Mouse (Mus musculus) liver, embryonic 15.5 days (tissue): ENCODE data around the gene Sec31b. TPM values are rescaled to one million over a fixed set of nuclear protein-coding genes. Genes with fewer than 3 reads are reported as not detected.

Experiments used
- ATAC-seq: fragments of 200-750 bp; cut with Nextera tagmentation; 2 replicates; pipeline ENCODE4 v1.8.0; 2017; ENCODE audit warnings: moderate number of reproducible peaks, mild to moderate bottlenecking, moderate library complexity; ENCODE audit not compliant: insufficient read depth
- H3K27ac ChIP-seq: fragments of 300-500 bp; sonication (generic); replicated peaks from 2 replicates; pipeline ENCODE4 v1.5.1; 2015; ENCODE audit warnings: mild to moderate bottlenecking, inconsistent platforms
- H3K27me3 ChIP-seq: fragments of 300-500 bp; sonication (generic); 2 replicates; pipeline ENCODE4 v1.6.1; 2015; ENCODE audit warnings: mild to moderate bottlenecking, inconsistent platforms
- H3K36me3 ChIP-seq: fragments of 300-500 bp; sonication (generic); replicated peaks from 2 replicates; pipeline ENCODE4 v1.6.1; 2015; ENCODE audit warnings: moderate library complexity, mild to moderate bottlenecking, inconsistent platforms
- H3K4me1 ChIP-seq: fragments of 300-500 bp; sonication (generic); replicated peaks from 2 replicates; pipeline ENCODE4 v1.6.1; 2015; ENCODE audit warnings: inconsistent platforms
- H3K4me2 ChIP-seq: fragments of 300-500 bp; sonication (generic); 2 replicates; pipeline ENCODE4 v1.6.1; 2015; ENCODE audit warnings: moderate library complexity, mild to moderate bottlenecking, inconsistent platforms
- H3K4me3 ChIP-seq: fragments of 300-500 bp; sonication (generic); replicated peaks from 2 replicates; pipeline ENCODE4 v1.5.1; 2015; ENCODE audit warnings: mild to moderate bottlenecking, inconsistent platforms
- H3K9ac ChIP-seq: fragments of 300-500 bp; sonication (generic); 2 replicates; pipeline ENCODE4 v1.6.1; 2015; ENCODE audit warnings: moderate library complexity, mild to moderate bottlenecking, inconsistent platforms
- H3K9me3 ChIP-seq: fragments of 300-500 bp; sonication (generic); replicated peaks from 2 replicates; pipeline ENCODE4 v1.6.1; 2016; ENCODE audit warnings: inconsistent platforms
- WGBS: fragments of 180-500 bp; shearing (Covaris S2); methylation state at CpG from one replicate; pipeline ENCODE4 v1.1.7; 2015; ENCODE audit warnings: mixed read lengths; ENCODE audit not compliant: insufficient replicate concordance; 5-methylcytosine and 5-hydroxymethylcytosine counted together
- polyA plus RNA-seq: library from polyadenylated mRNA; unstranded; fragments of >200 nt; fragmentation: Nextera tagmentation; extraction: Ambion mirVana; gene quantifications from 2 replicates; pipeline ENCODE4 v1.2.1, GENCODE M21; 2015

The Sec31b gene
- polyA plus RNA-seq, 1 experiment from 2014 or later = 0.25 TPM

GRCm38 (mm10) chr19:44511451-44512231 is 34.0 kb downstream of the Sec31b start:
- H3K36me3 ChIP-seq = no peaks in the 10 kb centered on the region
- peaks cover 4% of the 10 kb centered on the region; the same call in 1 of the 2 replicates for H3K4me1 ChIP-seq
- no peak overlapping the region for H3K9ac ChIP-seq
- no peak overlapping the region for H3K27ac ChIP-seq
- H3K4me2 ChIP-seq = peak overlapping the region; percentile 48
- peaks cover 94% of the 10 kb centered on the region for H3K27me3 ChIP-seq
- WGBS = under 1% methylated on average over 66 of the region's 66 CpGs
- ATAC-seq = no peak
- no peaks in the 10 kb centered on the region for H3K9me3 ChIP-seq
- peak overlapping the region; percentile 18 for H3K4me3 ChIP-seq

DNA sequence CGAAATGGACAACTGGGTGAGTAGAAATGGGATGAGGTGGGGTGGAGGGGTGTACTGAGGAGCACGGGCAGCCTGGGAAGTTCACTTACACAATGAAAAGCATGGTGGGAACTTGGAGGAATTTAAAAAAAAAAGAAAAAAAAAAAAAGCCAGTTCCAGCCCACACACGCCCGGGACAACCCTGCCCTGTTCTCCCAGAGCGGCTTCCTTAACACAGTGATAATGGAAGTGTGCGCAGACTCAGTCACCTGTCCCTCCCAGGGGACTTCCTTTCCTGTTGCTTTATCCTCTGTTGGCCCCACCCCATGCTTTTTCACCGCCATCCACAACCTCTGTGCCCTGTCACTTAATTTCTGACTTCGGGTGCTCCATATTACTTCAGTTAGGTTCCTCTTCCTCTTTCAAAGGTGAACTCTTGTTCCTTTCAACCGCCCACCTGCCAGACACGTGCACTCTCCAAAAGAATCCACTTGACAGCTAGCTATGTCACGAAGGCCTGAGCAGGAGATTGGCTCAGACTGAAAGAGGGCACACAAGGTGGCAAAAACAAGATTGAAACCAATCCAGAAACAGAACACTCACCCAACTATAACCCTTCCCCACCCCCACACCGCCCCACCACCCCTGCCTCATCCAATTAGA is 35.0 kb downstream of the Sec31b start:
- ATAC-seq = no peak
- WGBS = 6% methylated on average over 12 of the region's 12 CpGs
- H3K9me3 ChIP-seq = no peaks in the 10 kb centered on the region

DNA sequence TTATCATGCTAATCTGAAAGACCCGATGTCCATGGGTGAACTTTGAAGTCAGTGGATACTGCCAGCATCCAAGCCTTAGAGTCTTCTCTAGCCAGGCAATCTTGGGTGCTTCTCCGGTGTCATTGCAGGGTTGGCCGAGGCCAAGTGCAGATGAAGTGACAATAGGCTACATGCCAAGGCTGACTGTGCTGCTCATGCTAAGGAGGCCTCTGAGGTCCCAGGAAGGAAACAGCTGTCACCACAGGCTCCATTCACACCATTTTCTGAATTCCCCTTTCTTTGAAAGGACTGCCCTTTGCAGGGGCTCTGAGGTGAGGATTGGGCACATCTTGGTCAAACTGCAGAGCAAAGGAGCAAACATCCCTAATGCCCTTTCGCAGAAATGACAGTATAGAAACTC is 42.9 kb downstream of the Sec31b start:
- H3K27ac ChIP-seq = no peak overlapping the region
- WGBS = 54% methylated on average over 4 of the region's 4 CpGs
- H3K4me3 ChIP-seq = no peak overlapping the region

More for the DNA sequence above, 35.0 kb downstream of the Sec31b start:
- Histone ChIP-seq H3K4me3 (no peak overlapping the region), H3K4me2 (0 out of 2 replicates have a peak overlapping the region, but pooled peaks have one; percentile 48), H3K4me1 (peaks cover 4% of the 10 kb centered on the region; the same call in 1 of the 2 replicates), H3K27ac (no peak overlapping the region), H3K27me3 (peaks cover 88% of the 10 kb centered on the region), H3K36me3 (no peaks in the 10 kb centered on the region), H3K9ac (no peak overlapping the region)

DNA sequence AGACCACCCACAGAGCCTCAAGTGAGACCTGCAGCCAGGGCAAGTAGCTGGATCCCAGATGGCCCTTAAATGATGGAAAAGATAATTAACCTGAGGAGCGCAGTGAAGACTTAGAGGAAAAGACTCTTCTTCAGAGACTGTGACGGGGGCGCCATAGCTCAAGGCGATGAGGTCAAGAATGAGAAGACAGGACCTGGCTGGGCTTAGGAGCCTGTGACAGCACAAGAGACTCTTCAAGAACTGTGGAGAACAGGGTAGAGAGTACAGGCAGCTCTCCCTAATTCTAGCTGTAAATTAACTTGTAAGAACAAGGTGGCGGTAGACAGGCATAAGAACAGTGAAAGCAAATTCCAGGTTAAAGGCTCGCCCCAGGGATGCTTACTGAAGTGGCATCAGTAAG is 43.7 kb downstream of the Sec31b start:
- Histone ChIP-seq H3K4me2 (no peak overlapping the region), H3K27ac (no peak overlapping the region), H3K9me3 (no peaks in the 10 kb centered on the region), H3K9ac (no peak overlapping the region), H3K4me1 (no peaks in the 10 kb centered on the region), H3K36me3 (no peaks in the 10 kb centered on the region), H3K27me3 (peaks cover 69% of the 10 kb centered on the region), H3K4me3 (no peak overlapping the region)
- 60% methylated on average over 6 of the region's 6 CpGs for WGBS
- ATAC-seq = no peak

More for the DNA sequence above, 42.9 kb downstream of the Sec31b start:
- Histone ChIP-seq H3K27me3 (peaks cover 69% of the 10 kb centered on the region), H3K4me2 (no peak overlapping the region), H3K9ac (no peak overlapping the region), H3K36me3 (no peaks in the 10 kb centered on the region), H3K4me1 (no peaks in the 10 kb centered on the region), H3K9me3 (no peaks in the 10 kb centered on the region)
- no peak for ATAC-seq

DNA sequence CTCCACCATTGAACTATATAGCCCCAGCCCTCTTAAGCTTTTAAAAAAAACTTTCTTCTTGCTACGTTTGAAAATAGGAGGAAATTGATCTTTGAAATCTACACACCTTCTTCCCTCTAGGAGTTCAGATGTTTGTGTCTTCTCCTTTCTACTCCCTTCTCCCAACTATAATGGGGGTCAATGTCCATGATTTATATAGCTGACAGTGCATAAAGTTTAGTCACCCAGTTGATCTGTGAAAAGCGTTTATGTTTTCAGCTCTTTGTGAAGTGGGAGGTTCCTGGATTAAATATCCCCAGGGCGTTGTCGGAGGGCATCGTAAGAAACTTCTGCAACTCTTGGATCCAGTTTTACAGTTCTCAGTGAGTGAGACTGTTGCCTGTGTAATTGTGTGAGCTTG is 45.4 kb downstream of the Sec31b start:
- Histone ChIP-seq H3K9me3 (no peaks in the 10 kb centered on the region), H3K27ac (no peak overlapping the region), H3K9ac (no peak overlapping the region), H3K4me1 (no peaks in the 10 kb centered on the region), H3K4me3 (no peak overlapping the region), H3K4me2 (no peak overlapping the region), H3K27me3 (peaks cover 78% of the 10 kb centered on the region), H3K36me3 (no peaks in the 10 kb centered on the region)
- WGBS = 58% methylated on average over 5 of the region's 5 CpGs
- no peak for ATAC-seq

- no peak overlapping the region for H3K9ac ChIP-seq
- no peak overlapping the region for H3K4me2 ChIP-seq
- peaks cover 70% of the 10 kb centered on the region for H3K27me3 ChIP-seq
- WGBS = 43% methylated on average over 6 of the region's 6 CpGs
- no peaks in the 10 kb centered on the region for H3K9me3 ChIP-seq
- H3K36me3 ChIP-seq = no peaks in the 10 kb centered on the region
- no peak for ATAC-seq
- H3K4me3 ChIP-seq = no peak overlapping the region
- no peaks in the 10 kb centered on the region for H3K4me1 ChIP-seq
- H3K27ac ChIP-seq = no peak overlapping the region
Observed at GRCm38 (mm10) chr19:44498936-44499335, 46.7 kb downstream of the Sec31b start.

GRCm38 (mm10) chr19:44496941-44497340 is 48.7 kb downstream of the Sec31b start:
- ATAC-seq = no peak
- no peaks in the 10 kb centered on the region for H3K4me1 ChIP-seq
- peaks cover 70% of the 10 kb centered on the region for H3K27me3 ChIP-seq
- no peak overlapping the region for H3K4me3 ChIP-seq
- 64% methylated on average over 10 of the region's 10 CpGs for WGBS
- no peaks in the 10 kb centered on the region for H3K9me3 ChIP-seq
- H3K4me2 ChIP-seq = no peak overlapping the region
- H3K36me3 ChIP-seq = no peaks in the 10 kb centered on the region
- no peak overlapping the region for H3K9ac ChIP-seq
- no peak overlapping the region for H3K27ac ChIP-seq

DNA sequence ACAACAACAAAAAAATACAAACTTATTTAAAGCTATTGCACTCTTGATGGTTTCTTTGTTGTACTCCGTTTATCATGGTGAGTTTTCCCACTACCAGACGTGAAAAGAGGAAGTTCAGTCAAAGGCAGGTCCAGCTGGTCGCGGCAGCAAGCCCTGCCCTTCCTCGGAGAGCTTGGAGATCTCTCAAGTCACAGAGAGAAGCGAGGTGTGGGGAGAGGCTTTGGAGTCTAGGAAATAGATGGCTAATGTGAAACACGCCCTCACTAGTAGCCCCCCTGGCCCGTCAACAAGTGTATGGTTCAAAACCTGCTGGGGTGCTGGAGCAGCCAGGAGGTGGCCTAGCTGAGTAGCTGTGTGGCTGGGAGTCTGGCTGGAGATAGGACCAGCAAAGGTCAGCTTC is 49.2 kb downstream of the Sec31b start:
- H3K4me1 ChIP-seq = no peaks in the 10 kb centered on the region
- no peak for ATAC-seq
- no peak overlapping the region for H3K9ac ChIP-seq
- WGBS = 10% methylated on average over 8 of the region's 8 CpGs
- no peaks in the 10 kb centered on the region for H3K36me3 ChIP-seq
- H3K27me3 ChIP-seq = peaks cover 69% of the 10 kb centered on the region
- no peak overlapping the region for H3K4me3 ChIP-seq
- H3K9me3 ChIP-seq = no peaks in the 10 kb centered on the region
- no peak overlapping the region for H3K4me2 ChIP-seq
- no peak overlapping the region for H3K27ac ChIP-seq

DNA sequence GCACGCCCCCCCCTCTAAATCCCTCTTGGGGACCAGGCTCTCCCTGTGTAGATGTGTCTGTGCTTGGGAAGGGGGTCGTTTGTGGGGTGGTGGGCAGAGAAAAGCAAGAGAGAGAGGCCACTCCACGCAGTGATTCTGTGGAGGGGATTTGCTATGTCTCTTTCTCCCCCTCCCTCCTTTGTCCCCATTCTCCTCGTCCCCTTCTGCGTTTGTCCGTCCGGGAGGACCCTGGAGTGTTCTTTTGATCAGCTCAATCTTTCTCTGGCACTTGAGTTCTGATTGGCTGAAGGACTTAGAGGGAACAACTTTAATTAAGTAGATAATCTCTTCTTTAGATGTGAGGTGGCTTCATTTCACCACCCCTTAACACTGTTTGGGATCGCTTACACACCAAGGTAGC is 52.5 kb downstream of the Sec31b start, which contains the start of gene Wnt8b:
TSS of gene Wnt8b (plus strand) at position 345 of the 400 bp plus-strand sequence.
- no peak within 1 kb of the TSS for H3K9ac ChIP-seq
- H3K4me2 ChIP-seq = no peak within 1 kb of the TSS
- no peaks in the 10 kb centered on the region for H3K36me3 ChIP-seq
- H3K27ac ChIP-seq = no peak within 1 kb of the TSS
- no peaks in the 10 kb centered on the region for H3K9me3 ChIP-seq
- H3K4me1 ChIP-seq = no peaks in the 10 kb centered on the region
- no peak within 1 kb of the TSS for H3K4me3 ChIP-seq
- peaks cover 41% of the 10 kb centered on the region for H3K27me3 ChIP-seq
- ATAC-seq = no peak
- 33% methylated on average over 8 of the region's 8 CpGs for WGBS

GRCm38 (mm10) chr19:44487266-44487665 is 58.4 kb downstream of the Sec31b start:
- H3K36me3 ChIP-seq = no peaks in the 10 kb centered on the region
- H3K4me2 ChIP-seq = no peak overlapping the region
- peaks cover 7% of the 10 kb centered on the region; the same call in 1 of the 2 replicates for H3K27me3 ChIP-seq
- ATAC-seq = no peak
- 7% methylated on average over 8 of the region's 8 CpGs for WGBS
- H3K4me1 ChIP-seq = no peaks in the 10 kb centered on the region; the same call in 1 of the 2 replicates
- no peak overlapping the region for H3K27ac ChIP-seq
- H3K9ac ChIP-seq = no peak overlapping the region
- no peaks in the 10 kb centered on the region for H3K9me3 ChIP-seq
- no peak overlapping the region for H3K4me3 ChIP-seq

DNA sequence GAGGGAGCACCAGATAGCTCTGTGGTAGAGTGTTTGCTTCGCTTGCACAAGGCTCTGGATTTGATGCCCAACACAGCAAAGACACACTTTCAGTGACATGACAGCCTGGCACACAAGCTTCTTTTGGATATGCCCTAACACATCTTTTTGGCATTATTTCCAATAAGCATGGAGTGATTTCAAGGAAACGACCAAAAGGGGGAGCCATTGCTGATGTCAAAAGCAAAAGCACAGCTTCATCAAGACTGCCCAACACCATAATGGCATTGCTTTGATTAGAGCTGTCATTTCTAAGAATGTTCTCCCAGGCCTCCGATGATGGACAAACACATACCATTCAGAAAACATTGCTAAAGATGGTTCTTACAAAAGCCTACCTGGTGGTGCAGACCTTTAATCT is 69.1 kb downstream of the Sec31b start:
- Histone ChIP-seq H3K27me3 (peaks cover 15% of the 10 kb centered on the region; the same call in 1 of the 2 replicates), H3K4me1 (no peaks in the 10 kb centered on the region), H3K36me3 (no peaks in the 10 kb centered on the region), H3K4me3 (no peak overlapping the region), H3K27ac (no peak overlapping the region), H3K9ac (no peak overlapping the region), H3K4me2 (no peak overlapping the region), H3K9me3 (no peaks in the 10 kb centered on the region)
- no peak for ATAC-seq
- 33% methylated on average over 3 of the region's 3 CpGs for WGBS
